Mouse (Mus musculus) liver, embryonic 11.5 days (tissue): ENCODE measurements around the gene Eml5. TPM values are rescaled to one million over a fixed set of nuclear protein-coding genes. Genes with fewer than 3 reads are reported as not detected.

Source experiments
- ATAC-seq: fragments of 200-750 bp; cut with Nextera tagmentation; replicated peaks from 2 replicates; pipeline ENCODE4 v1.8.0; 2017; ENCODE audit warnings: moderate number of reproducible peaks, mild to moderate bottlenecking, moderate TSS enrichment, moderate library complexity; ENCODE audit not compliant: low FRiP score
- DNase-seq: peaks from one replicate; pipeline ENCODE4 v3.0.0-alpha.2; 2017; ENCODE audit warnings: low spot score
- H3K27ac ChIP-seq: fragments of 300-500 bp; sonication (generic); 2 replicates; pipeline ENCODE4 v1.5.1; 2014; ENCODE audit warnings: mild to moderate bottlenecking, low read depth, low read length, control low read depth
- H3K27me3 ChIP-seq: fragments of 300-500 bp; sonication (generic); replicated peaks from 2 replicates; pipeline ENCODE4 v1.6.1; 2014; ENCODE audit warnings: low read length, mixed read lengths; ENCODE audit not compliant: control insufficient read depth, insufficient read depth
- H3K36me3 ChIP-seq: fragments of 300-500 bp; sonication (generic); 2 replicates; pipeline ENCODE4 v1.6.1; 2014; ENCODE audit warnings: mild to moderate bottlenecking, low read length, moderate library complexity, mixed read lengths; ENCODE audit not compliant: control insufficient read depth, insufficient read depth
- H3K4me1 ChIP-seq: fragments of 300-500 bp; sonication (generic); replicated peaks from 2 replicates; pipeline ENCODE4 v1.6.1; 2014; ENCODE audit warnings: low read length, mixed read lengths; ENCODE audit not compliant: control insufficient read depth, insufficient read depth
- H3K4me2 ChIP-seq: fragments of 300-500 bp; sonication (generic); 2 replicates; pipeline ENCODE4 v1.6.1; 2014; ENCODE audit warnings: mild to moderate bottlenecking, control low read depth, moderate library complexity
- H3K4me3 ChIP-seq: fragments of 300-500 bp; sonication (generic); 2 replicates; pipeline ENCODE4 v1.5.1; 2014; ENCODE audit warnings: low read depth, low read length, control low read depth
- H3K9ac ChIP-seq: fragments of 300-500 bp; sonication (generic); 2 replicates; pipeline ENCODE4 v1.6.1; 2014; ENCODE audit warnings: low read depth, low read length, control low read depth
- H3K9me3 ChIP-seq: fragments of 300-500 bp; sonication (generic); 2 replicates; pipeline ENCODE4 v1.6.1; 2016; ENCODE audit warnings: low read length, inconsistent platforms, mixed read lengths; ENCODE audit not compliant: control insufficient read depth
- WGBS: fragments of 180-500 bp; shearing (Covaris S2); extraction: QIAGEN DNeasy Blood & Tissue Kit; methylation state at CpG from one replicate; pipeline ENCODE4 v1.1.7; 2014; 5-methylcytosine and 5-hydroxymethylcytosine counted together
- polyA plus RNA-seq: library from polyadenylated mRNA; unstranded; fragments of >200 nt; fragmentation: Nextera tagmentation; extraction: Ambion mirVana; gene quantifications from 2 replicates; pipeline ENCODE4 v1.2.1, GENCODE M21; 2014

Eml5 gene
- 1.7 and 2.7 TPM in 2 replicates for polyA plus RNA-seq

- H3K9me3 ChIP-seq: no peaks in the 10 kb centered on the region
- H3K27me3 ChIP-seq: peaks cover 11% of the 10 kb centered on the region
- DNase-seq (peak; percentile 87), ATAC-seq (peak; percentile 93)
- H3K27ac ChIP-seq: no peak within 1 kb of the TSS
- peak within 1 kb of the TSS; percentile 68 for H3K9ac ChIP-seq
- H3K36me3 ChIP-seq: no peaks in the 10 kb centered on the region
- H3K4me3 ChIP-seq: peak within 1 kb of the TSS; percentile 73
- WGBS: under 1% methylated on average over 101 of the region's 101 CpGs
- H3K4me1 ChIP-seq: no peaks in the 10 kb centered on the region; the same call in 1 of the 2 replicates
- peak within 1 kb of the TSS; percentile 97 for H3K4me2 ChIP-seq
Observed at GRCm38 (mm10) chr12:98900881-98901801, at the start of gene Eml5. Eml5 (minus strand) TSS chr12:98901484.

GRCm38 (mm10) chr12:98932856-98933255 is 31.6 kb upstream of the Eml5 start:
- ATAC-seq: no peak
- Histone ChIP-seq H3K4me1 (no peaks in the 10 kb centered on the region), H3K36me3 (no peaks in the 10 kb centered on the region), H3K27me3 (no peaks in the 10 kb centered on the region), H3K9ac (no peak overlapping the region), H3K4me3 (no peak overlapping the region), H3K9me3 (no peaks in the 10 kb centered on the region), H3K4me2 (no peak overlapping the region), H3K27ac (no peak overlapping the region)
- no peak for DNase-seq
- 88% methylated on average over 1 of the region's 1 CpGs for WGBS

- Histone ChIP-seq H3K4me1 (no peaks in the 10 kb centered on the region), H3K4me3 (no peak overlapping the region), H3K4me2 (no peak overlapping the region), H3K36me3 (no peaks in the 10 kb centered on the region), H3K27me3 (no peaks in the 10 kb centered on the region), H3K9ac (no peak overlapping the region), H3K27ac (no peak overlapping the region), H3K9me3 (no peaks in the 10 kb centered on the region)
- WGBS: 93% methylated on average over 4 of the region's 4 CpGs
- DNase-seq (no peak), ATAC-seq (no peak)
Observed at GRCm38 (mm10) chr12:98932441-98932840, 31.2 kb upstream of the Eml5 start.

GRCm38 (mm10) chr12:98931174-98931573 is 29.9 kb upstream of the Eml5 start:
- Histone ChIP-seq H3K4me3 (no peak overlapping the region), H3K36me3 (no peaks in the 10 kb centered on the region), H3K4me1 (no peaks in the 10 kb centered on the region), H3K27ac (no peak overlapping the region), H3K9me3 (no peaks in the 10 kb centered on the region), H3K9ac (no peak overlapping the region), H3K27me3 (no peaks in the 10 kb centered on the region), H3K4me2 (no peak overlapping the region)
- DNase-seq (no peak), ATAC-seq (no peak)
- WGBS: 92% methylated on average over 4 of the region's 4 CpGs

- DNase-seq (peak; percentile 86), ATAC-seq (peak; percentile 99)
- Histone ChIP-seq H3K27ac (no peak within 1 kb of the TSS), H3K9me3 (no peaks in the 10 kb centered on the region), H3K27me3 (peaks cover 3% of the 10 kb centered on the region), H3K36me3 (no peaks in the 10 kb centered on the region), H3K4me1 (no peaks in the 10 kb centered on the region), H3K4me3 (peak within 1 kb of the TSS; percentile 60), H3K9ac (peak within 1 kb of the TSS; percentile 63), H3K4me2 (peak within 1 kb of the TSS; percentile 77)
- WGBS: 1% methylated on average over 35 of the region's 35 CpGs
Observed at GRCm38 (mm10) chr12:98920194-98920991, 19.1 kb upstream of the Eml5 start, which contains the start of gene Ttc8. Ttc8 (plus strand) TSS chr12:98920574.

GRCm38 (mm10) chr12:98910096-98910495 is 8.8 kb upstream of the Eml5 start:
- ATAC-seq (no peak), DNase-seq (no peak)
- Histone ChIP-seq H3K4me1 (no peaks in the 10 kb centered on the region), H3K9ac (no peak overlapping the region), H3K4me2 (no peak overlapping the region), H3K27ac (no peak overlapping the region), H3K27me3 (no peaks in the 10 kb centered on the region), H3K4me3 (no peak overlapping the region), H3K36me3 (no peaks in the 10 kb centered on the region), H3K9me3 (no peaks in the 10 kb centered on the region)
- WGBS: 75% methylated on average over 9 of the region's 9 CpGs

- Histone ChIP-seq H3K4me3 (no peak overlapping the region), H3K9ac (no peak overlapping the region), H3K27ac (no peak overlapping the region), H3K36me3 (no peaks in the 10 kb centered on the region), H3K9me3 (no peaks in the 10 kb centered on the region), H3K27me3 (0 out of 2 replicates have a peak, but pooled peaks cover 2% of the 10 kb centered on the region), H3K4me2 (no peak overlapping the region), H3K4me1 (no peaks in the 10 kb centered on the region)
- 67% methylated on average over 5 of the region's 5 CpGs for WGBS
- no peak for ATAC-seq
- DNase-seq: no peak
Observed at GRCm38 (mm10) chr12:98905466-98905865, 4.2 kb upstream of the Eml5 start.

- DNase-seq (peak; percentile 64), ATAC-seq (peak; percentile 8; the same call in 1 of the 2 replicates)
Observed at GRCm38 (mm10) chr12:98900341-98900880, 873 bp downstream of the Eml5 start.

More at GRCm38 (mm10) chr12:98900341-98900880, 873 bp downstream of the Eml5 start:
- Histone ChIP-seq H3K9me3 (no peaks in the 10 kb centered on the region), H3K27ac (no peak overlapping the region), H3K4me2 (peak overlapping the region; percentile 97), H3K4me1 (no peaks in the 10 kb centered on the region; the same call in 1 of the 2 replicates), H3K9ac (peak overlapping the region; percentile 68), H3K27me3 (peaks cover 11% of the 10 kb centered on the region), H3K36me3 (no peaks in the 10 kb centered on the region), H3K4me3 (peak overlapping the region; percentile 73)
- 3% methylated on average over 31 of the region's 31 CpGs for WGBS
